In the genomic region with DNA sequence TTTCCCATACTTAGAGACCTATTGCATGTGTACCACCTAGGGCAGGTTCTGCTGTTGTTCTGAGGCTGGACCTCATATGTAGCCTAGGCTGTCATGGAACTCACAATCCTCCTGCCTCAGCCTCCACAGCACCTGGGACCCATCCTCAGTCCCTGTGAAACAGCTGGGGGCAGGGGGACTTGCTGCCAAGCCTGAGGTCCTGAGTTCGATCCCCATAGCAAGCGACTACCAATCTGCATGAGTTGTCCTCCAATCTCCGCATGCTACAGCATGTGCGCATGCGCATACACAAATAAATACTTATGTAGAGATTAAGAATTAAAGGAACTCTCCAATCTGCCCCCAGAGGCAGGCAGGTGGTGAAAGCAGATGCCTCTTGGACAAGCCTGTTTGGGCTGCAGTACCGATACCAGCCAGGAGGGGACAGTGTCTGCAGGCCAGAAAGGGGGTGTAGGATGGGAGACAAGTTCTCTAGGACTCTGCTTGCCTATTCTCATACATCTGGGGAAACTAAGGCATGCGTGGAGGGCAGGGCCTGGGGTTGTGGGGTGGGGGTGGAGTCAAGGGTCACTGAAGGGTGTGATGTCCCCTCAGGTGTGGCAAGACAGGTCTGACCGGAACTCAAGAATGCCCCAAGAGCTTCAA, we compare ENCODE assay signal across 8 mouse cellular contexts. TPM values are rescaled to one million over a fixed set of nuclear protein-coding genes. Genes with fewer than 3 reads are reported as not detected.
DNase-seq lines count a peak whose midpoint lies in the region; ATAC-seq and TF ChIP-seq lines count a peak whose summit lies in the region.
"Had no signal": no experiment of that assay in that cellular context is flagged by ENCODE, and none has a peak within 500 bp of the region (broad histone marks: within the 10 kb centered on the region; RNA-seq: fewer than 3 reads in every experiment).

No protein-coding gene starts in this region.

- no peak overlapping the region for H3K27ac ChIP-seq in ES-E14 (ENCODE audit: insufficient read depth, low read depth, low read length, poor library complexity, severe bottlenecking)
- no peak overlapping the region for H3K27ac ChIP-seq in neural tube, embryonic 11.5 days (ENCODE audit: low read depth, low read length)
- H3K27ac ChIP-seq: midbrain, embryonic 12.5 days had no signal

- ATAC-seq in neural tube, embryonic 11.5 days (ENCODE audit: insufficient read depth, low FRiP score, low TSS enrichment): no peak
- ATAC-seq in activated CD4-positive, CD25-positive, alpha-beta regulatory T cell, adult 4 months: no peak

- peaks cover 4 to 33% of the 10 kb centered on the region in 2 experiments for H3K4me1 ChIP-seq in ES-E14 (ENCODE audit: control insufficient read depth in 2 of 2, insufficient read depth in 2 of 2, low read length in 2 of 2, poor library complexity in 1 of 2)
- no peaks in the 10 kb centered on the region; the same call in 1 of the 2 replicates for H3K4me1 ChIP-seq in neural tube, embryonic 11.5 days (ENCODE audit: control insufficient read depth, insufficient read depth, low read length)

- H3K4me2 ChIP-seq in neural tube, embryonic 11.5 days (ENCODE audit: low read depth): no peak overlapping the region
- H3K4me2 ChIP-seq: midbrain, embryonic 12.5 days had no signal

- no peaks in the 10 kb centered on the region for H3K9me3 ChIP-seq in ES-E14 (ENCODE audit: control insufficient read depth, insufficient read depth, low read depth, low read length)
- H3K9me3 ChIP-seq in neural tube, embryonic 11.5 days (ENCODE audit: control insufficient read depth, low read length): no peaks in the 10 kb centered on the region
- H3K9me3 ChIP-seq: midbrain, embryonic 12.5 days had no signal

- H3K27me3 ChIP-seq in neural tube, embryonic 11.5 days (ENCODE audit: control insufficient read depth, insufficient read depth, low read length): peaks cover 49% of the 10 kb centered on the region

- no peak overlapping the region for H3K9ac ChIP-seq in ES-E14 (ENCODE audit: insufficient read depth, low read depth, low read length, poor library complexity, severe bottlenecking)
- no peak overlapping the region for H3K9ac ChIP-seq in neural tube, embryonic 11.5 days (ENCODE audit: low read length)
- H3K9ac ChIP-seq: midbrain, embryonic 12.5 days had no signal

- DNase-seq in layer of hippocampus, postnatal 10 days (ENCODE audit: low spot score in 2 of 2): peak; percentile 65 to 66
- no peak for DNase-seq in layer of hippocampus, adult 9-10 months (ENCODE audit: low spot score)
- peak; percentile 77 for DNase-seq in ES-E14 (ENCODE audit: low read depth, low spot score)
- DNase-seq in c-Kit-positive CD71-positive TER-119-negative erythroid progenitor cells, embryonic 14.5 days (ENCODE audit: low read depth): peak; percentile 76
- peak; percentile 66 for DNase-seq in kidney, adult 9 months
- DNase-seq in neural tube, embryonic 11.5 days (ENCODE audit: low spot score): peak; percentile 60

- no peaks in the 10 kb centered on the region for H3K36me3 ChIP-seq in ES-E14 (ENCODE audit: control insufficient read depth, insufficient read depth, low read length, poor library complexity, severe bottlenecking)
- H3K36me3 ChIP-seq in neural tube, embryonic 11.5 days (ENCODE audit: control insufficient read depth, insufficient read depth, low read length): no peaks in the 10 kb centered on the region
- H3K36me3 ChIP-seq: midbrain, embryonic 12.5 days had no signal

- in situ Hi-C loops in ES-E14 (cut with MboI; ENCODE audit: low sequenced_read_pairs in 2 of 2, unreplicated experiment in 2 of 2): no loop called here

- peak overlapping the region in 1 of 2 experiments; percentile 47; a peak in 2 of 4 replicates for H3K4me3 ChIP-seq in ES-E14 (ENCODE audit: insufficient read depth in 1 of 2, low read depth in 1 of 2, low read length in 2 of 2, poor library complexity in 1 of 2, severe bottlenecking in 1 of 2)
- no peak overlapping the region for H3K4me3 ChIP-seq in neural tube, embryonic 11.5 days (ENCODE audit: low read depth, low read length)
- H3K4me3 ChIP-seq: midbrain, embryonic 12.5 days had no signal

- WGBS in neural tube, embryonic 11.5 days: 55% methylated on average over 8 of the region's 8 CpGs

TF ChIP-seq in ES-E14, 5 proteins besides CTCF, POLR2A, EP300 and RAD21:
- TF ChIP-seq HCFC1 (IDR thresholded peaks at IDR 0.05; ENCODE audit: borderline replicate concordance, insufficient read depth, low read length): no peak
- TF ChIP-seq ZC3H11A (IDR thresholded peaks at IDR 0.05; ENCODE audit: borderline replicate concordance, low read depth, low read length): no peak
- TF ChIP-seq ZNF384 (IDR thresholded peaks at IDR 0.05; ENCODE audit: low read depth, low read length): no peak
- no peak for TF ChIP-seq MAFK (IDR thresholded peaks at IDR 0.05; ENCODE audit: insufficient read depth, low read depth, low read length)
- no peak for TF ChIP-seq CHD2 (IDR thresholded peaks at IDR 0.05; ENCODE audit: low read depth, low read length)

RNA-seq across cellular contexts. Expression of a gene that starts 3.7 kb away (rescaled TPM):
- 1 to 10 TPM; 1.4 to 2.3 TPM for total RNA-seq in layer of hippocampus, postnatal 10 days (2021)
- total RNA-seq in ES-E14 (2012; rRNA removed): 5.2 and 15.2 TPM in 2 replicates
- polyA plus RNA-seq in neural tube, embryonic 11.5 days (2014; fragmentation: Nextera tagmentation; extraction: Ambion mirVana): 2.5 and 2.8 TPM in 2 replicates
- 1 to 10 TPM; 2.4 to 3.1 TPM for polyA plus RNA-seq in activated CD4-positive, CD25-positive, alpha-beta regulatory T cell, adult 4 months (2017; shearing (Covaris generic))

RNA-seq across cellular contexts. Expression of a gene that starts 5.1 kb away (rescaled TPM):
- 100 to 1,000 TPM; 305 to 311 TPM for total RNA-seq in layer of hippocampus, postnatal 10 days (2021)
- 27.3 and 34.6 TPM in 2 replicates for total RNA-seq in ES-E14 (2012; rRNA removed)
- 64.6 and 65.8 TPM in 2 replicates for polyA plus RNA-seq in neural tube, embryonic 11.5 days (2014; fragmentation: Nextera tagmentation; extraction: Ambion mirVana)
- 10 to 100 TPM; 11.1 to 16.9 TPM for polyA plus RNA-seq in activated CD4-positive, CD25-positive, alpha-beta regulatory T cell, adult 4 months (2017; shearing (Covaris generic))

RNA-seq across cellular contexts. Expression of a gene that starts 20.9 kb away (rescaled TPM):
- 10 to 100 TPM; 31.3 to 37.4 TPM for total RNA-seq in layer of hippocampus, postnatal 10 days (2021)
- total RNA-seq in ES-E14 (2012; rRNA removed): 72.3 and 90.2 TPM in 2 replicates
- 35.3 and 39.0 TPM in 2 replicates for polyA plus RNA-seq in neural tube, embryonic 11.5 days (2014; fragmentation: Nextera tagmentation; extraction: Ambion mirVana)
- 10 to 100 TPM; 10.2 to 18.0 TPM for polyA plus RNA-seq in activated CD4-positive, CD25-positive, alpha-beta regulatory T cell, adult 4 months (2017; shearing (Covaris generic))

RNA-seq across cellular contexts. Expression of a gene that starts 20.9 kb away (rescaled TPM):
- total RNA-seq in layer of hippocampus, postnatal 10 days (2021): 10 to 100 TPM; 36.1 to 42.5 TPM
- total RNA-seq in ES-E14 (2012; rRNA removed): 114 and 138 TPM in 2 replicates
- polyA plus RNA-seq in neural tube, embryonic 11.5 days (2014; fragmentation: Nextera tagmentation; extraction: Ambion mirVana): 178 and 180 TPM in 2 replicates
- polyA plus RNA-seq in activated CD4-positive, CD25-positive, alpha-beta regulatory T cell, adult 4 months (2017; shearing (Covaris generic)): 100 to 1,000 TPM; 148 to 166 TPM

RNA-seq across cellular contexts. Expression of a gene that starts 33.3 kb away (rescaled TPM):
- 10 to 100 TPM; 24.7 to 25.6 TPM for total RNA-seq in layer of hippocampus, postnatal 10 days (2021)
- 53.1 and 54.9 TPM in 2 replicates for total RNA-seq in ES-E14 (2012; rRNA removed)
- 39.4 and 46.2 TPM in 2 replicates for polyA plus RNA-seq in neural tube, embryonic 11.5 days (2014; fragmentation: Nextera tagmentation; extraction: Ambion mirVana)
- 1 to 10 TPM; 5.1 to 5.7 TPM for polyA plus RNA-seq in activated CD4-positive, CD25-positive, alpha-beta regulatory T cell, adult 4 months (2017; shearing (Covaris generic))
